Mouse (Mus musculus): Measurements from ENCODE around the gene Ptrh1.

The Ptrh1 gene

DNA sequence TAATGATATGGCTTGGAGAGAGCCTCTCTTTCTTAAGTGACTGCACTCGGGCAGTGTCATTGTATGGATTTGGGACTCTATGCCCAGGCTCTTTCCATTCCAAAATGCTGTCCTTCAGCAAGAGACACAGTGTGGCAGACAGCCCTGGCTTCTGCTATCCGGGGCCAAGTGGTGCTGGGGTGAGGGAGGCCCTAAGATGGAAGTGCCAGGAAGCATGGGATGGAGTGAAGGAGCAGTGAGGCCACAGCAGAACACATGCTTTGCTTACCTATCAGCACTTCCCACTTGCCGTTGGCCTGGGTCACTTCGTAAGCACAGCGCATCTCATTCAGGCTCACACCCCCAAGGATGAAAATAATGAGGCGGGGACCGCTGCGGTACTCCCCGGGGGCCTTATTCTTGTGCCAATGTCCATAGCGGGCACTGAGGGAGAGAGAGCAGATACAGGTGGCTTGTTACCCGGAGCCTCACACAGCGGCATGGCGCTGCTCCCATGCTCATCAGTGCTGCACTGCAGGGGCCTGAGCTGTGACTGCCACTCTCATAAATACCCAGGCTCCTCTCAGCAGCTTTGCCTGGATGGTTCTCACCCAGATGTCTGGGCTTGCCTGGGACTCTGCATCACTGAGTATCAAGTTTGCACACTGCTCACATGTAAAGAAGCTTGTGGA is 20.3 kb downstream of the Ptrh1 start:
- DNase-seq (ENCODE audit: low spot score in 2 of 2) = no peak

DNA sequence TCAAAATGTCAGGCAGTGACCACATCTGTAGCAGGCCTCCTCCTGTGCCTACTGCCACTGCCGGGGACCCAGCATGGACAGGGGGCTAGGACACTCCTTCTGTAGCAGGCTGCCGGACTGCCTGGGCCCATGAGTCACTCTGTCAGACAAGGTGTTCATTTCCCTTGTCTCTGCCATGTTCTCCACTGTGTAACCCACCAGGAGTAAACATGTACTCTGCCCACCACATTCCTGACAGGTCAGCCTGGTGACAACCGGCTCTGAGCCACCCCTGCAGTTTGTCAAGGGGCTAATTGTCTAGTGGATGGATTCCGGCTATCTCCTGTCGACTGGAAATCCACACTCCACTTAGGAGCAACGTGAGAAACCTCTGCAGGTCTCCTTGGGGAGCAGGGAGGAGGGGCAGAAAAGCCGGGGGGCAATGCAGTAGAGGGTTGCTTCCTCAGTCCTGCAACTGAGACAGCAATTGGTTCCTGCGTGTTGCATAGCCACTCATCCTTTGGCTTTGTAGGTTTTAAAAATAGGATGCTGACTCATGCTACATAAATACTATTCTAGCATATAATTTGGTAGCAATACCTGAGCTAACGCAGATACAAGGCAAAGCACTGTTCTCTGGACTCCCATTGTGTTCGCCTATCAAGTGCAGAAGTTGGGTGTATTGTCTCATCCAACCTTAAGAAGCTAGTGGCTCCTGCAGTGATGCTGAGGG is 22.8 kb downstream of the Ptrh1 start:
- no peak for DNase-seq (ENCODE audit: low spot score in 2 of 2)

DNA sequence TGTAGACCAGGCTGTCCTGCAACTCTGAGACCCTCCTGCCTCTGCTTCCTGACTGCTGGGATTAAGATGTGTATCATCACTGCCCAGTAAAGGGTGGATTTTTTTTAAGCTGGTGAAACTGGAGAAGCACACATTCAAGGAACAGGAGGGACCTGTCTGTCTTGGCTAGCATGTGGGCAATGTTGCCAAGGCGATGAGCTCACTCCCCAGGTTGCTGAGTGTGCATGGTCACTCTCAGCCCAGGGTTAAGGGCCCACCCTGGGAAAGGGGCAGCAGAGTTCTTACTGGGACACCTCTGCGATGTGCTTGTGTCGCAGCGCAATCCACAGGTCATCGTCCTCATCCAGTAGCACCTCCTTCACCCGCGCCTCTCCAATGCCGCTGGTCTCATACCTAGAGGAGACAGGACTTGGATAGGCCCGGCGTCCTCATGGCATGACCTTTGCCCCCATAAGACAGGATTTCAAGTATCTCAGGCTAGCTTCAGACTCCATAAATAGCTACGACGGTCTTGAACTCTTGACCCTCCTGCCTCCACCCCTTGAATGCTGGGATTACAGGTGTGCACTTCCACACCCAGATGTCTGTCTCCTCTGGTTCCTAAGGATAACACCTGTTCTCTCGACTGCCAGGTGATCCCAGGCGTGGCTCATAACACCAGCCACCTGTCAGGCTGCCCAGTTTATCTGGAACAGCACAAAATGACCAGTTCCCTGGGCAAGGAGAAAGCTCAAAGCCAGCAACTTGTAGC is 33.4 kb downstream of the Ptrh1 start:
- DNase-seq (ENCODE audit: low spot score in 2 of 2) = no peak

DNA sequence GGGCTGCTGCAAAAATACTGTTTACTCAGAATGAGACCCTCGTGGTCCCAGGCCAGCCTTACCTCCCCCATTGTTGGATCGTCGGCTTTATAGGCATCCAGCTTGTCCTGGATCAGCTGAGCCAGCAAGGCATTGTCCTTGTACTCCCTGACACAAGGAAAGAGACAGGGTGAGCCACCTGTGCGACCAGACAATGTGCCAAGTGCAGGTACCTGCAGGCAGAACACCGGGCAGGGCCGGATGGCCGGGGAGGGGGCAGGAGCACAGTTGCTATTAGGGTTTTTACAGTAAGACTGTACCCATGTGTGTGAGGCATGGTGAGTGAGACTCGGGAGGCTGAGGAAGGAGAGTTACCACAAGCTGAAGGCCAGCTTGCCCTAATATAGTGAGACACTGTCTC is 36.4 kb downstream of the Ptrh1 start:
- no peak for DNase-seq (ENCODE audit: low spot score in 2 of 2)

DNA sequence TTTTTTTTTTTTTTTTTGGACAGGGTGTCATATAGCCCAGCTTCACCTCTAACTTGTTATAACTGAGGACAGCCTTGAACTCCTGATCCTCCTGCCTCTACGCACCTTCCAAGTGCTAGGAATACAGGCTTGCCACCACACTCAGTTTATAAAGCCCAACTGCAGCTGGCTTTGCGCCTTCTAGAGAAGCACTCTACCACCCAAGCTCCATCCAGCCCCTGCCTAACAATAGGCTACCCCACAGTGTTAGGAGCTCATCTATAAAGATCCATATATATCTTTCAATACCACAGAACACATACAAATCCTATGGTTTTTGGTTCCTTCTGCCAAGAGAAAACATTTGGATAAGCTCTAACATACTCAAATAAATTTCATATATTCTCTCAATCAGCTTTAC is 40.9 kb downstream of the Ptrh1 start:
- no peak for DNase-seq (ENCODE audit: low spot score in 2 of 2)

DNA sequence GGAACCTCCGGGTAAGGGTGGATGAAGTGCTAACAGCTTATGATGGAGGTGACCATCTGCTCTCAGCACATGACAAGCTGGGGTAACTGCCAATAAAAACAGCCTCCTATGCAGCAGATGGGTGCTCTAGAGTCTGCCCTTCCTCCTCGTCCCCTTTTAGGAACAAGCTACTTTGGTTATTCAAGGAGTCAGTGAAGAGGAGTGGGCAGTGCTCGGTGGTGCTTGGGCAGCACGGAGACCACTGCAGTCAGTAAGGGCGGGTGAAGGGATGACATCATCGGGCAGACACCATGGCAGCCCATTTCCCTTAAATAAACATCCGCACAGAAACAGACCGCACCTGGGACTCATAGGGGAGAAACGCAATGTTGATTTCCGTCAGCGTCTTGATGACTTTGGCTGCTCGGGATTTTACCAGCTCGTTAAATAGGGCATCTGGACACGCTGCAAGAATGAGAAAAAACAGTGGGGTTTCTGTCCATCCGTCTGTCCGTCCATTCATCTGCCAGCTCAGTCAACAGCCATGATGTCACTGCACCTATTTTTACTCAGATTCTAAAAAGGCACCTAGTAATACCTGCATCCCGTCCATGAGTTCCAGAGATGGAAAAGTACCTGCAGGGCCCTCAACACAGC is 41.5 kb downstream of the Ptrh1 start:
- DNase-seq (ENCODE audit: low spot score in 2 of 2) = peak in 1 of 2 experiments; percentile 44

DNA sequence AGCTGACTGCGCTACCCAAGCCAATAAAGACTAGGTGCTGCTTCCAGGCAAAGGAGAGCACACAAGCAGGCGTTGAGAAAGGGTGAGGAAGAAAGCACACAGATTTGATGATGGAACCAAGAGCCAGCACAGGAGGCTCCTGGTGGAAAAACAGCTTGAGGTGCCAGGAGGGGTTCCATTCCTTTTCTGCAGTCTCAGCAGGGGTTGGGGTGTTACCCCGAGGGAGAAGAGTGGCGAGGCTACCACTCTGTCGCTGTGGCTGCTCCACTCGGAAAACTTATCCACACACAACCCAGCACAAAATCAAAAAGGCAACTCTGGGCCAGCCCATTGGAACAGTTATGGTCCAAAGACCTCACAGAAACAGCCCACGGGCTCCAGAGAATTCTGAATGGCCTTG is 42.0 kb downstream of the Ptrh1 start:
- DNase-seq (ENCODE audit: low spot score in 2 of 2) = no peak

DNA sequence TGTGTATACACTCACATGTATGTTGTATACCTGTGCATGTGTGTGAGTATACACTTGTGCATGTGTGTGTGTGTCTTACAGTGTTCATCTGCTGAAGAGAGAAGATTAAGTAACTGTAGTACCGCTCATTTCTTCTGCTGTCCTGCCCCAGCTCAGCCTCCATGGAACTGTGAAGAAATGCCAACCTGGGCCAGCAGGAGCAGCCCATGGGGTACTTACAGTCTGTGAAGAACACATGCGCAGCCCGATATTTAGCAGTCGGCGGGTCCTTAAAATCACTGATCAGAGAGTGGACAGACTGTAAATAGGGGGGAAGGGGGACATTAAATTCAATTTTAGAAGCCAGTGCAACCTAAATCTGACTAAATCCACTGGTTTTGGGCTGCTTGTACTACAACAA is 42.6 kb downstream of the Ptrh1 start:
- no peak for DNase-seq (ENCODE audit: low spot score in 2 of 2)

DNA sequence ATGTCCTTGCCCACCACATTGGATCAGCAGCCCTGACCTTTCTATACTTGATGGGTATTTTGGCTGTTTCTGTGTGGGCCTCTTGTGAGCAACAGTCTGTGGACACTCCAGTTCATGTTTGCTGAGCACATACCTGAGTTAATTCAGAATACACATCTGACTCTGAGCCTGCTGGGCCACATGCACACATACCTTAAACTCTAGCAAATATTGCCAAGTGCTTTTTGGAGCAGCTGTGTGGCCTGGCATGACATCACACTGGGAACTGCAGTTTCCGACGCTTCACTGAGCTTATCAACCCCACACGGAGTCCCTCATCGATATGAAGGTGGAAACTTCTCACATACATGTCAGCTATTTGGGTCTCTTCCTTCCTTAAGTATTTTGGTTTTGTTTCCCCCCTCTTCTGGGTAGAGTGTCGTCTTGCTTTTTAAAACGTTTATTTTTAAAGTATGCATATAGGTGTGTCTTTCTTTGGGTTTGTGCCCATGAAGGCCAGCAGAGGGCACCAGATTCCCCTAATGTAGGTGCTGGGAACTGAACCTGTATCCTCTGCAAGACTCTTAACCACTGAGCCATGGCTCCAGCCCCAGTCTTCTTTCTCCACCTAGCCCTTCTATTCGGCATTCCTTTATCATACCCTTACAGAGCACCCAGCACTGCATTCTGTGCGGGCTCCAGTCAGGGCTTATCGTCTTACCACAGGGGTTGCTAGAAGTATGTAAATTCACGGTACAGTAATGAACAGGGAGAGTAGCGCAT is 45.6 kb downstream of the Ptrh1 start:
- DNase-seq (ENCODE audit: low spot score in 2 of 2) = no peak

DNA sequence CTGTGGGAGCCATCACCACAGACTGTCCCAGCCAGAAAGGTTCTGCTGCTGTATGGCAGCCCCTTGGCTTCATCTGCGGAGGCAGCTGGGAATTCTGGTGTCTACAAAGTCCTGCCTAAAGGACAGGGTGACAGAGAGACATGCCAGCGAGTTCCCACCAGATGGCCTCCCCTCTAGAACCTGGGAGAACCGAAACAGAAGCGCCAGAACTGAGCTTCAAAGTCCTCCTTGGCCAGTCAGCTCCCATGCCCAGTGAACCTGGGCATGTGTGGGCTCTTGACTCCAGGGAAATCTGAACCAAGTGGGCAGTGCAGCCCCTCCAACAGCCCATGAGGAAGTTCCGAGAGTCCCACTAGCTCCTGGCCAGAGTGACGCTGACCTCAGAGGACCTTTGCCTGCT is 47.1 kb downstream of the Ptrh1 start:
- DNase-seq (ENCODE audit: low spot score in 2 of 2) = no peak

DNA sequence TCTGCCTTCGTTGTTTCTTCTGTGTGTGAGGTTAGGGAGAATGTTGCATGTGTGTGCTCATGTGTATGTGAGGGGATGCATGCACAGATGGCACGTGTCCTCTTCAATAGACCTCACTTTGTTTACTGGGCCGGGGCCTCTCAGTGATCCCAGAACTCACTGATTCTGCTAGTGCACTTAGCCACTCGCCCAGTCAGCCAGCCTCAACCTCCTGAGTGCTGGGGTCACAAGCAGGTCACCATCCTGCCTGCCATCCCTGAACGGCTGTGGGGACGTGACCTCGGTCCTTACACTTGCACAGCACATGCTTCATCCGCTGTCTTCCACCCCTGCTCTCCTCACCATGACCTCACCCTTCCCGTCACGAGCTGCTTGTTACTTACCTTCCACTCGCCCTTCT is 47.6 kb downstream of the Ptrh1 start:
- no peak for DNase-seq (ENCODE audit: low spot score in 2 of 2)

DNA sequence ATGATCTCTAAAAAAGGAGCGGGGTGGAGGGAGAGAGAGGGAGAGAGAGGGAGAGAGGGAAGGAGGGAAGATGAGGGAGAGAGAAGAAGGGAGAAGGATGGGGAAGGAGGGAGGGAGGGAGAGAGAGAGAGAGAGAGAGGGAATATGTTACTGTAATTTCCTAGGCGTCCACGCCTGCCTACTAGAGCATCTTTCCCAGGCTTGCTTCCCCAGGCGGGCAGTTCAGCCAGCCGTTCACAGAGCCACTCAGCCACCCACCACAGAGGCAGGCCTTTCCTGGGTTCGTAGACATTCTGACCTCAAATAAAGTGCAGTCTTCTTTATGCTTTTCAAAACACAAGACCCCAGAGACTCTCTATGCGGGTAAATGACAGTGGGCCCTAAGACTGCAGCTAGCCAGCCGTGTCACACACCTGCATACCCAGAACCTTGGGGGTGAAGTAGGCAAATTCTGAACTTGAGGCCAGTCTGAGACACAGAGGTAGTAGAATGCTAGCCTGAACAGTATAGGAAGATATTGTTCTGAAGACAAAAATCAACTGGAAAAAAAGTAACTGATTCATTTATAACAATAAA is 48.1 kb downstream of the Ptrh1 start:
- no peak for DNase-seq (ENCODE audit: low spot score in 2 of 2)

DNA sequence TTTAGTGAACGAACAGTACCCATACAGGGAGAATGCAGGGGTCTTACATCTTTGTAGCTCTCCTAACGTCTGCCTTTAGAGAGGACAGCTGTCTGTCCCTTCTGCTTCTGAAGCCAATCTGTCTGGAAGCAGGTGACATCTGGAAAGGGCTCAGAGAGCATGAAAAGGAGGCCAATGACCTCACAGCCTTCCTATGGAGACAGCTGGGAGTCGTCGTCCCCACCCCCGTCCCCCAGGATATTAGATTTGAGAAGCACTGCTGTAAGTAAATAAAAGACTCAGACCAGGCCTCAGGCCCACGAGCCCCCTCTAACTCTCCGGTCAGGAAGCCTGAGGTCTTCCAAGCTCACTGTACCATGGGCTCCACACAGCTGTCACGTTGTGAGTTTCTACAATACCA is 48.6 kb downstream of the Ptrh1 start:
- no peak for DNase-seq (ENCODE audit: low spot score in 2 of 2)

DNA sequence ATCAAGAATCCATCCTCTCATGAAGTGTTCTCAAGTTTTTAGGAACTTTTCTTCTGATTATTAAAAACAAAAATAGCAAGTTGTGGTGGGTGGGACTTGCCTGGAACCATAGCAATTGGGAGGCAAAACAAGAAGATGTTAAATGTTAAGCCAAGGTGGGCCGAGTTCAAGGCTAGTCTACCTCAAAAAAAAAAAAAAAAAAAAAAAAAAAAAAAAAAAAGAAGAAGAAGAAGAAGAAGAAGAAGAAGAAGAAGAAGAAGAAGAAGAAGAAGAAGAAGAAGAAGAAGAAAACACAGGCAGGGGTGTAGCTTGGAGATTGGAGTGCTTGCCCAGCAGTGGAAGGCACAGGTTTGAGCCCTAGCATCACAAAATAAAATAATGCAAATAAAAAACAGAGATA is 49.2 kb downstream of the Ptrh1 start:
- no peak for DNase-seq (ENCODE audit: low spot score in 2 of 2)

DNA sequence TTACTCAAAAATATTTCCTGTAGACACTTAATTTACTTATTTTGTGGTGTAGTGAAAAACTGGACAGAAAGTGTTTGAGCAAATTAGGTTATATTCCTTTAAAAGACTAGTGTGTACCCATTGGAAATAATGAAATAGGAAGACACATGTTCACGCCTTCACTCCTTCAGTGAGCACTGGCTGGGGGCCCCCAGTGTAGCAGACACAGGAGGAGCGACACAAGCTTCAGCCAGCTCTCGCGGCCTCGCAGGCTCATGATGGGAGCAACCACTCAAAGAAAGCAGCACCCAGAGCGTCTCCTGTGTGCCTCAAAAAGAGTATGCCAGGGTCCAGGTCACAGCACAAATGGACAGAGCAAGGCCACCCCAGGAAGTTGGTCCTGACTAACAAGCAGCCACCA is 50.2 kb downstream of the Ptrh1 start:
- DNase-seq (ENCODE audit: low spot score in 2 of 2) = no peak

Measured in frontal cortex, postnatal 25 days (tissue).